Mouse (Mus musculus) bone marrow, adult 2 months (tissue): ENCODE measurements around the gene Ksr2.

Experiments used
- CTCF ChIP-seq: fragments of 200-500 bp; IDR thresholded peaks from 2 replicates; pipeline ENCODE4 v1.5.1; 2011; ENCODE audit warnings: low read length, control low read depth; ENCODE audit not compliant: control insufficient read depth, insufficient read depth
- POLR2A ChIP-seq: fragments of 200-500 bp; IDR thresholded peaks from 2 replicates; pipeline ENCODE4 v1.6.1; 2011; ENCODE audit warnings: low read depth, mild to moderate bottlenecking, control low read depth, low read length, borderline replicate concordance; ENCODE audit not compliant: control insufficient read depth

GRCm38 (mm10) chr5:117678371-117678770 is 264.6 kb downstream of the Ksr2 start:
- TF ChIP-seq POLR2A (no peak), CTCF (no peak)
